Mouse (Mus musculus) intestine, embryonic 15.5 days (tissue): Measurements from ENCODE around the gene Zfp385b. TPM values are rescaled to one million over a fixed set of nuclear protein-coding genes. Genes with fewer than 3 reads are reported as not detected.

Source experiments
- ATAC-seq: fragments of 200-750 bp; cut with Nextera tagmentation; 2 replicates; pipeline ENCODE4 v1.8.0; 2017; ENCODE audit warnings: moderate TSS enrichment, moderate library complexity
- H3K27ac ChIP-seq: fragments of 300-500 bp; sonication (generic); 2 replicates; pipeline ENCODE4 v1.5.1; 2015; ENCODE audit warnings: mild to moderate bottlenecking, inconsistent platforms
- H3K27me3 ChIP-seq: fragments of 300-500 bp; sonication (generic); replicated peaks from 2 replicates; pipeline ENCODE4 v1.6.1; 2015; ENCODE audit warnings: inconsistent platforms
- H3K36me3 ChIP-seq: fragments of 300-500 bp; sonication (generic); 2 replicates; pipeline ENCODE4 v1.6.1; 2015; ENCODE audit warnings: inconsistent platforms
- H3K4me1 ChIP-seq: fragments of 300-500 bp; sonication (generic); replicated peaks from 2 replicates; pipeline ENCODE4 v1.6.1; 2015; ENCODE audit warnings: inconsistent platforms
- H3K4me2 ChIP-seq: fragments of 300-500 bp; sonication (generic); replicated peaks from 2 replicates; pipeline ENCODE4 v1.6.1; 2015; ENCODE audit warnings: mild to moderate bottlenecking, inconsistent platforms
- H3K4me3 ChIP-seq: fragments of 300-500 bp; sonication (generic); replicated peaks from 2 replicates; pipeline ENCODE4 v1.5.1; 2015; ENCODE audit warnings: inconsistent platforms
- H3K9ac ChIP-seq: fragments of 300-500 bp; sonication (generic); 2 replicates; pipeline ENCODE4 v1.6.1; 2015; ENCODE audit warnings: inconsistent platforms
- H3K9me3 ChIP-seq: fragments of 300-500 bp; sonication (generic); 2 replicates; pipeline ENCODE4 v1.6.1; 2016; ENCODE audit warnings: inconsistent platforms
- WGBS: fragments of 180-500 bp; shearing (Covaris S2); methylation state at CpG from one replicate; pipeline ENCODE4 v1.1.7; 2015; 5-methylcytosine and 5-hydroxymethylcytosine counted together
- polyA plus RNA-seq: library from polyadenylated mRNA; unstranded; fragments of >200 nt; fragmentation: Nextera tagmentation; extraction: Ambion mirVana; gene quantifications from 2 replicates; pipeline ENCODE4 v1.2.1, GENCODE M21; 2015

The Zfp385b gene
- polyA plus RNA-seq, 1 experiment from 2014 or later, result 7.5 TPM

- peak; percentile 91 for ATAC-seq
- H3K4me3 ChIP-seq, result no peak overlapping the region
- H3K9me3 ChIP-seq, result no peaks in the 10 kb centered on the region
- no peaks in the 10 kb centered on the region for H3K36me3 ChIP-seq
- H3K4me2 ChIP-seq, result no peak overlapping the region
- H3K27ac ChIP-seq, result no peak overlapping the region
- H3K9ac ChIP-seq, result no peak overlapping the region
- no peaks in the 10 kb centered on the region for H3K27me3 ChIP-seq
- H3K4me1 ChIP-seq, result 0 out of 2 replicates have a peak, but pooled peaks cover 3% of the 10 kb centered on the region
- 33% methylated on average over 4 of the region's 4 CpGs for WGBS
These were observed 297.2 kb downstream of the Zfp385b start for GRCm38 (mm10) chr2:77522223-77522622.

- under 1% methylated on average over 14 of the region's 14 CpGs for WGBS
- peak; percentile 44 for ATAC-seq
- 0 out of 2 replicates have a peak overlapping the region, but pooled peaks have one; percentile 25 for H3K27ac ChIP-seq
- H3K27me3 ChIP-seq, result no peaks in the 10 kb centered on the region
- H3K9ac ChIP-seq, result no peak overlapping the region
- H3K4me1 ChIP-seq, result no peaks in the 10 kb centered on the region
- H3K4me3 ChIP-seq, result peak overlapping the region; percentile 37
- H3K9me3 ChIP-seq, result no peaks in the 10 kb centered on the region
- H3K36me3 ChIP-seq, result no peaks in the 10 kb centered on the region
- H3K4me2 ChIP-seq, result peak overlapping the region; percentile 63
These were observed 300.1 kb downstream of the Zfp385b start for GRCm38 (mm10) chr2:77519341-77519740.

GRCm38 (mm10) chr2:77518693-77519092 is 300.7 kb downstream of the Zfp385b start:
- Histone ChIP-seq H3K4me3 (peak overlapping the region; percentile 37), H3K27me3 (no peaks in the 10 kb centered on the region), H3K27ac (no peak overlapping the region), H3K9ac (no peak overlapping the region), H3K4me1 (no peaks in the 10 kb centered on the region), H3K9me3 (no peaks in the 10 kb centered on the region), H3K4me2 (peak overlapping the region; percentile 63), H3K36me3 (no peaks in the 10 kb centered on the region)
- 11% methylated on average over 8 of the region's 8 CpGs for WGBS
- ATAC-seq, result no peak

GRCm38 (mm10) chr2:77516606-77517005 is 302.8 kb downstream of the Zfp385b start:
- H3K27ac ChIP-seq, result no peak overlapping the region; the same call in 1 of the 2 replicates
- H3K9me3 ChIP-seq, result no peaks in the 10 kb centered on the region
- 63% methylated on average over 5 of the region's 5 CpGs for WGBS
- H3K36me3 ChIP-seq, result no peaks in the 10 kb centered on the region
- no peak for ATAC-seq
- no peak overlapping the region for H3K9ac ChIP-seq
- H3K27me3 ChIP-seq, result no peaks in the 10 kb centered on the region
- H3K4me1 ChIP-seq, result no peaks in the 10 kb centered on the region
- H3K4me3 ChIP-seq, result no peak overlapping the region
- H3K4me2 ChIP-seq, result no peak overlapping the region

- H3K4me2 ChIP-seq, result peak overlapping the region; percentile 24
- no peaks in the 10 kb centered on the region for H3K4me1 ChIP-seq
- H3K27me3 ChIP-seq, result no peaks in the 10 kb centered on the region
- H3K9me3 ChIP-seq, result no peaks in the 10 kb centered on the region
- 54% methylated on average over 6 of the region's 6 CpGs for WGBS
- ATAC-seq, result peak; percentile 81
- H3K4me3 ChIP-seq, result no peak overlapping the region
- no peak overlapping the region for H3K27ac ChIP-seq
- no peaks in the 10 kb centered on the region for H3K36me3 ChIP-seq
- no peak overlapping the region for H3K9ac ChIP-seq
These were observed 303.8 kb downstream of the Zfp385b start for GRCm38 (mm10) chr2:77515654-77516053.

- Histone ChIP-seq H3K4me3 (no peak overlapping the region), H3K27me3 (no peaks in the 10 kb centered on the region), H3K9ac (no peak overlapping the region), H3K4me1 (no peaks in the 10 kb centered on the region), H3K4me2 (no peak overlapping the region), H3K9me3 (no peaks in the 10 kb centered on the region), H3K36me3 (no peaks in the 10 kb centered on the region), H3K27ac (no peak overlapping the region)
- ATAC-seq, result 0 out of 2 replicates have a peak, but pooled peaks have one; percentile 15
- 70% methylated on average over 7 of the region's 7 CpGs for WGBS
These were observed 304.4 kb downstream of the Zfp385b start for GRCm38 (mm10) chr2:77515011-77515410.

- H3K36me3 ChIP-seq, result no peaks in the 10 kb centered on the region
- WGBS, result 59% methylated on average over 4 of the region's 4 CpGs
- H3K9ac ChIP-seq, result no peak overlapping the region
- no peaks in the 10 kb centered on the region for H3K9me3 ChIP-seq
- no peaks in the 10 kb centered on the region for H3K27me3 ChIP-seq
- no peak overlapping the region for H3K27ac ChIP-seq
- H3K4me2 ChIP-seq, result no peak overlapping the region
- H3K4me3 ChIP-seq, result no peak overlapping the region
- H3K4me1 ChIP-seq, result no peaks in the 10 kb centered on the region
- no peak for ATAC-seq
These were observed 305.0 kb downstream of the Zfp385b start for GRCm38 (mm10) chr2:77514476-77514875.

- Histone ChIP-seq H3K4me2 (no peak overlapping the region), H3K36me3 (no peaks in the 10 kb centered on the region), H3K27me3 (no peaks in the 10 kb centered on the region), H3K4me3 (no peak overlapping the region), H3K27ac (no peak overlapping the region), H3K4me1 (0 out of 2 replicates have a peak, but pooled peaks cover under 1% of the 10 kb centered on the region), H3K9me3 (no peaks in the 10 kb centered on the region), H3K9ac (no peak overlapping the region)
- WGBS, result 74% methylated on average over 6 of the region's 6 CpGs
- no peak for ATAC-seq
These were observed 310.7 kb downstream of the Zfp385b start for GRCm38 (mm10) chr2:77508731-77509130.

- H3K27me3 ChIP-seq, result no peaks in the 10 kb centered on the region
- H3K4me1 ChIP-seq, result 0 out of 2 replicates have a peak, but pooled peaks cover 3% of the 10 kb centered on the region
- no peak overlapping the region for H3K4me2 ChIP-seq
- H3K36me3 ChIP-seq, result no peaks in the 10 kb centered on the region
- WGBS, result 18% methylated on average over 7 of the region's 7 CpGs
- no peak overlapping the region for H3K27ac ChIP-seq
- H3K9me3 ChIP-seq, result no peaks in the 10 kb centered on the region
- ATAC-seq, result no peak
- no peak overlapping the region for H3K4me3 ChIP-seq
- H3K9ac ChIP-seq, result no peak overlapping the region
These were observed 313.1 kb downstream of the Zfp385b start for GRCm38 (mm10) chr2:77506308-77506707.

- H3K27ac ChIP-seq, result no peak overlapping the region
- H3K36me3 ChIP-seq, result no peaks in the 10 kb centered on the region
- H3K9ac ChIP-seq, result no peak overlapping the region
- no peak for ATAC-seq
- H3K4me2 ChIP-seq, result no peak overlapping the region
- H3K9me3 ChIP-seq, result no peaks in the 10 kb centered on the region
- 0 out of 2 replicates have a peak, but pooled peaks cover 3% of the 10 kb centered on the region for H3K4me1 ChIP-seq
- no peaks in the 10 kb centered on the region for H3K27me3 ChIP-seq
- WGBS, result 85% methylated on average over 1 of the region's 1 CpGs
- no peak overlapping the region for H3K4me3 ChIP-seq
These were observed 313.8 kb downstream of the Zfp385b start for GRCm38 (mm10) chr2:77505614-77506013.

- ATAC-seq, result peak; percentile 66
- Histone ChIP-seq H3K27me3 (no peaks in the 10 kb centered on the region), H3K36me3 (no peaks in the 10 kb centered on the region), H3K4me1 (0 out of 2 replicates have a peak, but pooled peaks cover 3% of the 10 kb centered on the region), H3K4me2 (no peak overlapping the region), H3K4me3 (no peak overlapping the region), H3K9ac (no peak overlapping the region), H3K9me3 (no peaks in the 10 kb centered on the region), H3K27ac (no peak overlapping the region)
- 85% methylated on average over 6 of the region's 6 CpGs for WGBS
These were observed 315.6 kb downstream of the Zfp385b start for GRCm38 (mm10) chr2:77503674-77504351.

GRCm38 (mm10) chr2:77503217-77503616 is 316.2 kb downstream of the Zfp385b start:
- no peak overlapping the region for H3K4me2 ChIP-seq
- H3K4me1 ChIP-seq, result 0 out of 2 replicates have a peak, but pooled peaks cover 3% of the 10 kb centered on the region
- WGBS, result 76% methylated on average over 8 of the region's 8 CpGs
- H3K9me3 ChIP-seq, result no peaks in the 10 kb centered on the region
- ATAC-seq, result no peak
- H3K27ac ChIP-seq, result no peak overlapping the region
- no peak overlapping the region for H3K4me3 ChIP-seq
- no peaks in the 10 kb centered on the region for H3K27me3 ChIP-seq
- no peaks in the 10 kb centered on the region for H3K36me3 ChIP-seq
- H3K9ac ChIP-seq, result no peak overlapping the region

- H3K27ac ChIP-seq, result no peak overlapping the region
- H3K4me2 ChIP-seq, result no peak overlapping the region
- H3K9ac ChIP-seq, result no peak overlapping the region
- no peaks in the 10 kb centered on the region for H3K9me3 ChIP-seq
- H3K4me3 ChIP-seq, result no peak overlapping the region
- no peaks in the 10 kb centered on the region for H3K27me3 ChIP-seq
- no peak for ATAC-seq
- H3K36me3 ChIP-seq, result no peaks in the 10 kb centered on the region
- 0 out of 2 replicates have a peak, but pooled peaks cover 3% of the 10 kb centered on the region for H3K4me1 ChIP-seq
- WGBS, result 78% methylated on average over 8 of the region's 8 CpGs
These were observed 317.0 kb downstream of the Zfp385b start for GRCm38 (mm10) chr2:77502458-77502857.
